8 mouse cellular contexts compared by ENCODE assay signal in the genomic region with DNA sequence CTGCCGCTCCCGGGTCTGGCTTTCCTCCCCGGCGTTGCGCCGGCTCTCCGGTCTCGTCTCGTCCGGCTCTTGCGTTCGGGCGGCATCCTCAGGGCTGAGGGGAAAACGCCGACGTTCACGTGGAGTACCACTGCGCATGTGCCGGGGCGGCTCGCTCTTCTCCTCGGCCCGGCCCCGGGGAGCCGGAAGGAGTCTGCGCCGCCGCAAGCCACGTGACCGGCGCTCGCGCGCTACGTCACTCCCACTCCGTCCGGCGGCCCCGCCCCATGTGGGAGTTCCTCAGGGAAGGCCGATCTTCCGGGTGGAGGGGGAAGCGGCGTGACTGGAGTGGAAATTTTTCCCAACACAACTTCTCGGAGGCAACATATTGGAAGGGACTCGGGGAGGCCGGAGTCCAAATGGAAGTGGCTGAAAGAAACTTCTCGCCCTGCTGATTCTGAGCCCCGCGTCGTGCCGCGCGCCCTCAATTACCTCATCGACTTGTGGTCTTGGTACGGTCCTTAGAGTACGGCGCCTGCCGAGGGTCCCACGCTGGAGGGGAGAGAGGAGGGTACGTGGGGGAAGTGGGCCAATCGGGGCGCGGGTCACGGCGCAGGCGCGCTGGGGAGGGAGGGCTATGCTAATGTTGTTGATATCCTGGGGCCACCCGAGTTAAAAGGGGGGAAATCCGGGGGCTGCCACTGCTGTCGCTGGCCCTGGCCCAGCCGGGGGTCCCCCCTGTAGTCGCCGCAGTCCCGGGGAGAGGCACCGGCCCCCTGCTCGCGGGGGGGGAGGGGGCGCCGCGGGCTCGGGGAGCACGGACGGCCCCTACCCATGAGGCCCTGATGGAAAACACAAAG. TPM values are rescaled to one million over a fixed set of nuclear protein-coding genes. Genes with fewer than 3 reads are reported as not detected.
DNase-seq lines count a peak whose midpoint lies in the region; ATAC-seq and TF ChIP-seq lines count a peak whose summit lies in the region.

A gene (minus strand): TSS at position 195 of the 839 bp plus-strand sequence.
A gene (plus strand): TSS at position 281 of the 839 bp plus-strand sequence.

- intact Hi-C loops in heart, postnatal 10 days (cut with DNase I), result loop anchor here (5.0 kb wide), 1 partner anchor 112 kb away; a partner anchor contains a TSS

- ATAC-seq in forebrain, embryonic 12.5 days (ENCODE audit: low FRiP score), result peak; percentile 97
- ATAC-seq in liver, postnatal 0 days, result peak; percentile 95
- peak; percentile 97 for ATAC-seq in neural tube, embryonic 14.5 days (ENCODE audit: low read depth)

- TF ChIP-seq CTCF in CH12.LX (conservative IDR thresholded peaks at IDR 0.05 in 1 of 2, IDR thresholded peaks at IDR 0.05 in 1 of 2; ENCODE audit: low read depth in 2 of 2, low read length in 2 of 2), result no peak
- no peak for TF ChIP-seq CTCF in liver, postnatal 0 days (IDR thresholded peaks at IDR 0.05; ENCODE audit: low read depth)

- 0 out of 2 replicates have a peak, but pooled peaks have one; percentile 11 for TF ChIP-seq EP300 in CH12.LX (IDR thresholded peaks at IDR 0.05; ENCODE audit: low read length)
- peak; percentile 68; the same call in 1 of the 2 replicates for TF ChIP-seq EP300 in liver, postnatal 0 days (IDR thresholded peaks at IDR 0.05; ENCODE audit: low read depth)

- dilution Hi-C loops in CH12.LX (cut with MboI; ENCODE audit: extremely low pct_ligation_motif_present, extremely low pct_unique_long_range_greater_than_20kb, low sequenced_read_pairs), result no loop called here

- peaks cover 8 to 49% of the 10 kb centered on the region in 2 experiments for H3K4me1 ChIP-seq in CH12.LX (ENCODE audit: control insufficient read depth in 1 of 2, insufficient read depth in 2 of 2)
- peaks cover 36% of the 10 kb centered on the region for H3K4me1 ChIP-seq in forebrain, embryonic 12.5 days
- peaks cover 17% of the 10 kb centered on the region for H3K4me1 ChIP-seq in liver, postnatal 0 days (ENCODE audit: insufficient read depth)
- peaks cover 25% of the 10 kb centered on the region for H3K4me1 ChIP-seq in neural tube, embryonic 14.5 days (ENCODE audit: control insufficient read depth, insufficient read depth, low read length)

- peak within 1 kb of the TSS; percentile 99 for H3K4me2 ChIP-seq in CH12.LX (ENCODE audit: insufficient read depth, low read depth, poor library complexity, severe bottlenecking)
- peak within 1 kb of the TSS; percentile 92 for H3K4me2 ChIP-seq in forebrain, embryonic 12.5 days
- peak within 1 kb of the TSS; percentile 99 for H3K4me2 ChIP-seq in liver, postnatal 0 days (ENCODE audit: low read depth, low read length)
- peak within 1 kb of the TSS; percentile 69 for H3K4me2 ChIP-seq in neural tube, embryonic 14.5 days (ENCODE audit: low read depth, low read length)

- peak within 1 kb of the TSS; percentile 90 for H3K9ac ChIP-seq in CH12.LX (ENCODE audit: insufficient read depth, low read depth)
- peak within 1 kb of the TSS; percentile 92 for H3K9ac ChIP-seq in forebrain, embryonic 12.5 days
- H3K9ac ChIP-seq in liver, postnatal 0 days (replicated peaks), result peak within 1 kb of the TSS; percentile 97
- H3K9ac ChIP-seq in neural tube, embryonic 14.5 days (replicated peaks; ENCODE audit: low read depth, low read length), result peak within 1 kb of the TSS; percentile 74

- H3K36me3 ChIP-seq in CH12.LX (replicated peaks in 1 of 2; ENCODE audit: control insufficient read depth in 1 of 2, insufficient read depth in 1 of 2, low read length in 1 of 2), result peaks cover 11 to 50% of the 10 kb centered on the region in 2 experiments
- peaks cover 15% of the 10 kb centered on the region; the same call in 1 of the 2 replicates for H3K36me3 ChIP-seq in forebrain, embryonic 12.5 days (replicated peaks)
- H3K36me3 ChIP-seq in liver, postnatal 0 days (replicated peaks; ENCODE audit: insufficient read depth, low read length), result peaks cover 15% of the 10 kb centered on the region
- H3K36me3 ChIP-seq in neural tube, embryonic 14.5 days (ENCODE audit: control insufficient read depth, insufficient read depth, low read length), result peaks cover 5% of the 10 kb centered on the region; the same call in 1 of the 2 replicates

- DNase-seq in CH12.LX (ENCODE audit: extremely low read depth), result peak; percentile 97
- DNase-seq in c-Kit-positive CD71-positive TER-119-negative erythroid progenitor cells, embryonic 14.5 days (ENCODE audit: low read depth), result peak; percentile 88
- peak; percentile 99 for DNase-seq in heart, postnatal 10 days
- peak; percentile 74 for DNase-seq in large intestine, adult 2 months (ENCODE audit: low read depth, low spot score)
- DNase-seq in liver, postnatal 0 days, result peak; percentile 99
- DNase-seq in testis, postnatal 10 days (ENCODE audit: low spot score), result peak; percentile 99

- H3K79me2 ChIP-seq in CH12.LX (replicated peaks; ENCODE audit: control insufficient read depth, extremely low read depth, insufficient read depth, poor library complexity, severe bottlenecking), result peaks cover 67% of the 10 kb centered on the region

- under 1% methylated on average over 74 of the region's 83 CpGs for WGBS in forebrain, embryonic 12.5 days
- under 1% methylated on average over 82 of the region's 83 CpGs for WGBS in large intestine, adult 2 months
- under 1% methylated on average over 78 of the region's 83 CpGs for WGBS in liver, postnatal 0 days (ENCODE audit: insufficient replicate concordance)
- 1% methylated on average over 66 of the region's 83 CpGs for WGBS in neural tube, embryonic 14.5 days

- H3K27ac ChIP-seq in CH12.LX (ENCODE audit: insufficient read depth, low read depth), result peak within 1 kb of the TSS; percentile 92
- H3K27ac ChIP-seq in forebrain, embryonic 12.5 days, result peak within 1 kb of the TSS; percentile 96
- H3K27ac ChIP-seq in liver, postnatal 0 days (ENCODE audit: low read depth), result peak within 1 kb of the TSS; percentile 97
- peak within 1 kb of the TSS; percentile 92 for H3K27ac ChIP-seq in neural tube, embryonic 14.5 days (ENCODE audit: low read depth, low read length)

- no peaks in the 10 kb centered on the region for H3K9me3 ChIP-seq in CH12.LX (replicated peaks; ENCODE audit: low read length)
- no peaks in the 10 kb centered on the region for H3K9me3 ChIP-seq in forebrain, embryonic 12.5 days
- no peaks in the 10 kb centered on the region for H3K9me3 ChIP-seq in liver, postnatal 0 days (ENCODE audit: low read length)
- no peaks in the 10 kb centered on the region for H3K9me3 ChIP-seq in neural tube, embryonic 14.5 days (ENCODE audit: control insufficient read depth, low read length)

- peak within 1 kb of the TSS; percentile 89 to 95 (median 89) for H3K4me3 ChIP-seq in CH12.LX (replicated peaks in 1 of 3; ENCODE audit: low read depth in 2 of 3, low read length in 2 of 3, poor library complexity in 1 of 3)
- H3K4me3 ChIP-seq in forebrain, embryonic 12.5 days (replicated peaks), result peak within 1 kb of the TSS; percentile 97
- peak within 1 kb of the TSS; percentile 96 for H3K4me3 ChIP-seq in liver, postnatal 0 days (ENCODE audit: low read depth, low read length)
- H3K4me3 ChIP-seq in neural tube, embryonic 14.5 days (ENCODE audit: low read depth, low read length), result peak within 1 kb of the TSS; percentile 71

- no peaks in the 10 kb centered on the region for H3K27me3 ChIP-seq in CH12.LX (replicated peaks)
- no peaks in the 10 kb centered on the region for H3K27me3 ChIP-seq in forebrain, embryonic 12.5 days
- H3K27me3 ChIP-seq in liver, postnatal 0 days (ENCODE audit: insufficient read depth, low read length), result no peaks in the 10 kb centered on the region
- H3K27me3 ChIP-seq in neural tube, embryonic 14.5 days (ENCODE audit: control insufficient read depth, insufficient read depth, low read length), result no peaks in the 10 kb centered on the region

- peak; percentile 83 for TF ChIP-seq POLR2A in CH12.LX (IDR thresholded peaks at IDR 0.05; ENCODE audit: low read depth, low read length)

- no peak for TF ChIP-seq RAD21 in CH12.LX (IDR thresholded peaks at IDR 0.05; ENCODE audit: low read depth, low read length)

- in situ Hi-C loops in CH12.LX (cut with MboI; ENCODE audit: low pct_ligation_motif_present, low pct_unique_long_range_greater_than_20kb, low sequenced_read_pairs), result no loop called here

TF ChIP-seq in CH12.LX, 34 proteins besides CTCF, POLR2A, EP300 and RAD21 (continues in another document):
- TF ChIP-seq ZKSCAN1 (IDR thresholded peaks at IDR 0.05; ENCODE audit: borderline replicate concordance, low read depth, low read length) (no peak), IRF4 (IDR thresholded peaks at IDR 0.05; ENCODE audit: low read depth, low read length) (peak; percentile 75), BHLHE40 (IDR thresholded peaks at IDR 0.05; ENCODE audit: low read depth, low read length) (peak; percentile 93), CHD1 (IDR thresholded peaks at IDR 0.05; ENCODE audit: low read depth, low read length) (peak; percentile 98), MXI1 (IDR thresholded peaks at IDR 0.05; ENCODE audit: low read depth, low read length) (peak; percentile 90), KAT2A (IDR thresholded peaks at IDR 0.05; ENCODE audit: insufficient replicate concordance, low read length) (peak; percentile 47; the same call in 1 of the 2 replicates), MYC (IDR thresholded peaks at IDR 0.05; ENCODE audit: low read depth, low read length) (0 out of 2 replicates have a peak, but pooled peaks have one; percentile 55), MAZ (IDR thresholded peaks at IDR 0.05; ENCODE audit: low read depth, low read length) (peak; percentile 63), MEF2A (IDR thresholded peaks at IDR 0.05; ENCODE audit: borderline replicate concordance, low read depth, low read length) (peak; percentile 16), SIN3A (IDR thresholded peaks at IDR 0.05; ENCODE audit: low read length) (peak; percentile 22; the same call in 1 of the 2 replicates)

RNA-seq across cellular contexts. Expression of the first gene that starts in this region (rescaled TPM):
- total RNA-seq in CH12.LX (2012; rRNA removed) (61.8 and 76.0 TPM in 2 replicates), CH12.LX (2014; rRNA removed) (132 and 153 TPM in 2 replicates)
- 93.9 and 117 TPM in 2 replicates for polyA plus RNA-seq in CH12.LX (2012; ENCODE audit: insufficient read length, low read depth)
- 45.0 and 46.9 TPM in 2 replicates for polyA plus RNA-seq in forebrain, embryonic 12.5 days (2016; fragmentation: Nextera tagmentation; extraction: Ambion mirVana)
- 10 to 100 TPM; 12.8 to 14.5 TPM for total RNA-seq in heart, postnatal 10 days (2021)
- 2.6 and 2.8 TPM in 2 replicates for polyA plus RNA-seq in large intestine, adult 2 months (2012; rRNA removed)
- polyA plus RNA-seq in liver, postnatal 0 days (2015; fragmentation: Nextera tagmentation; extraction: Ambion mirVana), result 9.1 and 9.9 TPM in 2 replicates
- 33.1 and 34.5 TPM in 2 replicates for polyA plus RNA-seq in neural tube, embryonic 14.5 days (2014; fragmentation: Nextera tagmentation; extraction: Ambion mirVana)

RNA-seq across cellular contexts. Expression of the second gene that starts in this region (rescaled TPM):
- total RNA-seq in CH12.LX (2012; rRNA removed) (19.9 TPM in 2 replicates), CH12.LX (2014; rRNA removed) (20.5 and 21.5 TPM in 2 replicates)
- polyA plus RNA-seq in CH12.LX (2012; ENCODE audit: insufficient read length, low read depth), result 46.5 and 50.1 TPM in 2 replicates
- polyA plus RNA-seq in forebrain, embryonic 12.5 days (2016; fragmentation: Nextera tagmentation; extraction: Ambion mirVana), result 56.6 and 58.4 TPM in 2 replicates
- total RNA-seq in heart, postnatal 10 days (2021), result 10 to 100 TPM; 31.4 to 36.5 TPM
- 3.0 and 4.0 TPM in 2 replicates for polyA plus RNA-seq in large intestine, adult 2 months (2012; rRNA removed)
- polyA plus RNA-seq in liver, postnatal 0 days (2015; fragmentation: Nextera tagmentation; extraction: Ambion mirVana), result 4.5 and 5.2 TPM in 2 replicates
- polyA plus RNA-seq in neural tube, embryonic 14.5 days (2014; fragmentation: Nextera tagmentation; extraction: Ambion mirVana), result 24.6 and 25.0 TPM in 2 replicates

Comparison
In these comparisons a context has a peak if more than half of its experiments do, and no peak if none do; other contexts are left out.
1. Peak in every context shown above with its lines: DNase-seq, ATAC-seq, H3K4me3 ChIP-seq and H3K27ac ChIP-seq.
2. RNA of the first gene that starts in this region (total RNA-seq): 61.8 to 153 TPM in CH12.LX; 12.8 to 14.5 TPM in heart, postnatal 10 days; every median in the first group is over 4 times any median in the second.